Mouse (Mus musculus) heart, embryonic 16.5 days (tissue): ENCODE data around the gene 1700019D03Rik. TPM values are rescaled to one million over a fixed set of nuclear protein-coding genes. Genes with fewer than 3 reads are reported as not detected.
"Not testable (repeated sequence)": the region's sequence is repeated elsewhere in the genome, so short reads cannot be mapped to it uniquely, and the experiment has no call there.

Source experiments
- ATAC-seq: fragments of 200-750 bp; cut with Nextera tagmentation; replicated peaks from 2 replicates; pipeline ENCODE4 v1.8.0; 2017; ENCODE audit warnings: moderate number of reproducible peaks; ENCODE audit not compliant: insufficient read depth, low FRiP score; ENCODE audit errors: extremely low read depth
- H3K27ac ChIP-seq: fragments of 300-500 bp; sonication (generic); 2 replicates; pipeline ENCODE4 v1.5.1; 2014; ENCODE audit warnings: mild to moderate bottlenecking, low read length, control low read depth, moderate library complexity
- H3K27me3 ChIP-seq: fragments of 300-500 bp; sonication (generic); 2 replicates; pipeline ENCODE4 v1.6.1; 2014; ENCODE audit warnings: low read length, mixed read lengths; ENCODE audit not compliant: control insufficient read depth, insufficient read depth
- H3K36me3 ChIP-seq: fragments of 300-500 bp; sonication (generic); 2 replicates; pipeline ENCODE4 v1.6.1; 2014; ENCODE audit not compliant: control insufficient read depth, insufficient read depth
- H3K4me1 ChIP-seq: fragments of 300-500 bp; sonication (generic); 2 replicates; pipeline ENCODE4 v1.6.1; 2014; ENCODE audit warnings: low read length, mixed read lengths; ENCODE audit not compliant: control insufficient read depth, insufficient read depth
- H3K4me2 ChIP-seq: fragments of 300-500 bp; sonication (generic); 2 replicates; pipeline ENCODE4 v1.6.1; 2014; ENCODE audit warnings: low read depth, mild to moderate bottlenecking, control low read depth, low read length
- H3K4me3 ChIP-seq: fragments of 300-500 bp; sonication (generic); 2 replicates; pipeline ENCODE4 v1.5.1; 2014; ENCODE audit warnings: mild to moderate bottlenecking, control low read depth, low read length
- H3K9ac ChIP-seq: fragments of 300-500 bp; sonication (generic); 2 replicates; pipeline ENCODE4 v1.6.1; 2014; ENCODE audit warnings: low read length, control low read depth
- H3K9me3 ChIP-seq: fragments of 300-500 bp; sonication (generic); replicated peaks from 2 replicates; pipeline ENCODE4 v1.6.1; 2016; ENCODE audit warnings: low read length; ENCODE audit not compliant: control insufficient read depth
- WGBS: fragments of 180-500 bp; shearing (Covaris S2); extraction: QIAGEN DNeasy Blood & Tissue Kit; methylation state at CpG from one replicate; pipeline ENCODE4 v1.1.7; 2014; 5-methylcytosine and 5-hydroxymethylcytosine counted together
- polyA plus RNA-seq: library from polyadenylated mRNA; unstranded; fragments of >200 nt; fragmentation: Nextera tagmentation; extraction: Ambion mirVana; gene quantifications from 2 replicates; pipeline ENCODE4 v1.2.1, GENCODE M21; 2015

Gene 1700019D03Rik
- polyA plus RNA-seq, 1 experiment from 2014 or later, result 1.7 TPM

DNA sequence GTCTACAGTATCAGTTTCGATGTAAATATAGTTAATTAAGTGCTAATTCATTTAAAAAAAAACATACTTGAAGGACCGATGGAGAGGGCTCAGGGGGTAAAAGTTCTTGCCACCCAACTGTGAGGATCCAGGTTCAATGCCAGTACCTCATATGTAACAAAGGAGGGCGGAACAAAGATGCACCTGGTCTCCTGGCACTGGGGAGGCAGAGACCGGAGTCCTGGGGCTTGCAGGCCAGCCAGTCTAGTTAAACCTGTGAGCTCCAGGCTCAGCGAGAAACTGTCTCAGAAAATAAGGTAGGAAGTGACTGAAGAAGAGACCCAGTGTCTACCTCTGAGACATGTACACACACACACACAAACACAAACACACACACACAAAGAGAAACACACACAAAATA, 72.1 kb downstream of the 1700019D03Rik start:
- peaks cover 3% of the 10 kb centered on the region; the same call in 1 of the 2 replicates for H3K4me1 ChIP-seq
- ATAC-seq, result no peak

GRCm38 (mm10) chr1:52939021-52939420, 81.0 kb downstream of the 1700019D03Rik start:
- no peaks in the 10 kb centered on the region for H3K27me3 ChIP-seq
- no peak overlapping the region for H3K9ac ChIP-seq
- H3K4me2 ChIP-seq, result no peak overlapping the region
- H3K36me3 ChIP-seq, result no peaks in the 10 kb centered on the region
- H3K27ac ChIP-seq, result no peak overlapping the region
- H3K9me3 ChIP-seq, result peaks cover 8% of the 10 kb centered on the region
- H3K4me3 ChIP-seq, result no peak overlapping the region
- no peak for ATAC-seq
- WGBS, result 88% methylated on average over 1 of the region's 1 CpGs
- no peaks in the 10 kb centered on the region for H3K4me1 ChIP-seq

More for the DNA sequence above, 72.1 kb downstream of the 1700019D03Rik start:
- Histone ChIP-seq H3K27ac (no peak overlapping the region), H3K9ac (no peak overlapping the region), H3K4me2 (no peak overlapping the region), H3K36me3 (no peaks in the 10 kb centered on the region), H3K4me3 (no peak overlapping the region), H3K27me3 (no peaks in the 10 kb centered on the region), H3K9me3 (no peaks in the 10 kb centered on the region)
- 82% methylated on average over 5 of the region's 5 CpGs for WGBS

DNA sequence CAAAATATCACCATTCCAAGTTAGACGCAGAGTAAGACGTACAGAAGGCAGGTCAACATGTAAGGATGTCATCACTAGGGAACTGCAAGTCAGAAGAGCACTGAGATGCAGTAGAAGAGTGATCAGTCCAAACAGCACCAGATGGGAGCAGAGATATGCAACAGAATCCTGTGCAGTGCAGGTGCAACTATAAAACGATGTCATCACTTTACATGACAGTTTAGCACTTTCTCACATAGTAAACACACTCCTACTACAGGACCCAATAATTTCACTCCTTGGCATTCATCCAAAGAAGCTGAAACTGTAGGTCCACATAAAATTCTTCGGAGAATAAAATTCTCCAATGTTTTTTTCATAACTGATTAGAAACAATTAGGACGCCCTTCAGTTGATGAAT, 85.5 kb downstream of the 1700019D03Rik start:
- no peak overlapping the region for H3K27ac ChIP-seq
- no peaks in the 10 kb centered on the region for H3K4me1 ChIP-seq
- peaks cover 8% of the 10 kb centered on the region for H3K9me3 ChIP-seq
- no peak overlapping the region for H3K9ac ChIP-seq
- no peaks in the 10 kb centered on the region for H3K36me3 ChIP-seq
- WGBS, result 79% methylated on average over 5 of the region's 5 CpGs
- H3K4me2 ChIP-seq, result no peak overlapping the region
- no peak for ATAC-seq
- no peaks in the 10 kb centered on the region for H3K27me3 ChIP-seq
- no peak overlapping the region for H3K4me3 ChIP-seq

DNA sequence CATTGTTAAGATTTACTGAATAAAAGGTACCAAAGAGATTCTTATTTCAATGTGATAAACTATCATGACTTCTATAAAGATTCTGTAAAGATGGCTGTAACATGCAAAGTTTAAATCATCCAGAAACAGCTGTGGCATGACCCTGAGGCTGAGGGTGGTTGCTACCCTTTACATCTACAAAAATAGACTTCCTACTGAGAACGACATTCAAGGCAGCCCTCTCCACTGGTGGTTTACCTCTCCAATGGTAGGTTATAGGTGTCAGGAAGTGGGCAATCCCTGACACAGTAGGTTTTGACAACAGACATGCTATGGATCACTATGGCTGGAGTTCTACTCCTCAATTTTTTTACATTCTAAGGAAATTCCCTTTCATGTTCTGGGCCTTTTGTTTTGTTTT, 95.5 kb downstream of the 1700019D03Rik start:
- not testable (repeated sequence) for H3K9me3 ChIP-seq, ATAC-seq, H3K4me3 ChIP-seq, H3K4me2 ChIP-seq, H3K36me3 ChIP-seq, H3K27me3 ChIP-seq, H3K4me1 ChIP-seq, H3K27ac ChIP-seq, H3K9ac ChIP-seq
- WGBS, result no CpG with 5 or more reads among the region's 1 CpGs

GRCm38 (mm10) chr1:52918897-52919296, 101.1 kb downstream of the 1700019D03Rik start:
- H3K27ac ChIP-seq, H3K9ac ChIP-seq, ATAC-seq, H3K27me3 ChIP-seq, H3K4me1 ChIP-seq, H3K9me3 ChIP-seq, H3K4me3 ChIP-seq, H3K36me3 ChIP-seq, H3K4me2 ChIP-seq: not testable (repeated sequence)

DNA sequence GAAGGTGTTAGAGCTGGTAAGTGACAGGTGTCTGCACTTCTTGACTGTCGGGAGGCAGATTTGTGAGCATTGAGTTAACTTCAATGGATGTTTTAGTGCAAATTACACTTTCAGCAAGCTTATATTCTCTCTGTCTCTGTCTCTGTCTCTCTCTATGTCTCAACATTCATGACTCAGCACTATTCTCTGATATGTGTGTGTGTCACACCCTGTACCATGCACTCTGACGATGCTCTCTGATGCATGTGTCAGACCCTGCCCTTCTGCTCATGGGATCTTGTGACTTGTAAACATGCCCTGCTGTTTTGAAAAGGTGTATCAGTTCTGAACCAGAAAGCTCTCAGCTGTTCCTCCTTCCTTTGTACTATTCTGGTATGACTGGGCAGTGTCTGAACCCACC, 103.3 kb downstream of the 1700019D03Rik start:
- ATAC-seq, result no peak

DNA sequence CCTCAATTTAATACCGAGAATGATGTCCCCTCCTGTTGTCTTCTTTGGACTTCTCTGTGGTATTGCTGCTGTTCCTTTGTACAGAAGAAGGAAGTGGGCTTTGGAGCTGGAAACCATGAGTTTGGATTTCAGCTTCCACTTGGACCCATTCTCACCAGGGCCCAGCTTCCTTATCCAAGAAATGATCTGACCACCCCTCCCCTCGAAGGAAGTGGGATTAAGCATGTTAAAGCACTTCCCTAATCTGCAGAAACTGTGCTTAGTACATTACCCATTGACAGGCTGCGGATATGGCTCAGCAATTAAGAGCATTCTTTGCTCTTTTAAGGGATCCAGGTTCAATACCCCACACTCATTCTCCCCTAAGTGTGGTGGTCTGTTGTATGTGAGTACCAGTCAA, 110.2 kb downstream of the 1700019D03Rik start:
- no peak overlapping the region for H3K9ac ChIP-seq
- no peaks in the 10 kb centered on the region for H3K27me3 ChIP-seq
- H3K4me2 ChIP-seq, result no peak overlapping the region
- ATAC-seq, result no peak
- no peaks in the 10 kb centered on the region; the same call in 1 of the 2 replicates for H3K36me3 ChIP-seq
- no peaks in the 10 kb centered on the region for H3K4me1 ChIP-seq
- H3K9me3 ChIP-seq, result no peaks in the 10 kb centered on the region
- no peak overlapping the region for H3K4me3 ChIP-seq
- no peak overlapping the region for H3K27ac ChIP-seq
- 85% methylated on average over 3 of the region's 3 CpGs for WGBS

More for the DNA sequence above, 103.3 kb downstream of the 1700019D03Rik start:
- Histone ChIP-seq H3K9me3 (no peaks in the 10 kb centered on the region), H3K9ac (no peak overlapping the region), H3K36me3 (peaks cover 3% of the 10 kb centered on the region; the same call in 1 of the 2 replicates), H3K4me2 (no peak overlapping the region), H3K4me1 (no peaks in the 10 kb centered on the region), H3K27me3 (no peaks in the 10 kb centered on the region), H3K4me3 (no peak overlapping the region), H3K27ac (no peak overlapping the region)
- WGBS, result 57% methylated on average over 2 of the region's 2 CpGs

DNA sequence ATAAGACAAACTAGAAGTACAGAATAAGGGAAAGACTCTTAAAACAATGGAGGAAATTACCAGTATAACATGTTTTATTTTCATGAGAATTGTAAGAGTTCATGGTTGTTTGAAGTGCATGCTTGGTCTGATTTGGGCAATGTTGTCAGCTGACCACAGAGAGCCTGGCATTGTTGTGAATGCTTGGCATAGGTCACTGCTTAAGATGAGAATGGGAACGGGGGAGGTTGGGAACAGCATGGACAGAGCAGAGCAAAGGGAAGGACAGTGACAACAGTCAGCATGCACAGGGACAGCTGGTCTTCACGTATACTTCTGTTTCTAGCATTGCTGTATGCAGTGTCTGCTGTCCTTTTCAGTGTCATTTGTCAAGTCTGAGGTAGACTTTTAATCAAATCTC, 135.8 kb downstream of the 1700019D03Rik start:
- H3K36me3 ChIP-seq, result peaks cover 12% of the 10 kb centered on the region
- H3K27me3 ChIP-seq, result no peaks in the 10 kb centered on the region
- H3K9ac ChIP-seq, result no peak overlapping the region
- no peaks in the 10 kb centered on the region for H3K4me1 ChIP-seq
- ATAC-seq, result no peak
- H3K27ac ChIP-seq, result no peak overlapping the region
- 62% methylated on average over 2 of the region's 2 CpGs for WGBS
- no peak overlapping the region for H3K4me2 ChIP-seq
- no peaks in the 10 kb centered on the region for H3K9me3 ChIP-seq
- H3K4me3 ChIP-seq, result no peak overlapping the region
